Mouse (Mus musculus): ENCODE results near the gene Galnt16.

DNA sequence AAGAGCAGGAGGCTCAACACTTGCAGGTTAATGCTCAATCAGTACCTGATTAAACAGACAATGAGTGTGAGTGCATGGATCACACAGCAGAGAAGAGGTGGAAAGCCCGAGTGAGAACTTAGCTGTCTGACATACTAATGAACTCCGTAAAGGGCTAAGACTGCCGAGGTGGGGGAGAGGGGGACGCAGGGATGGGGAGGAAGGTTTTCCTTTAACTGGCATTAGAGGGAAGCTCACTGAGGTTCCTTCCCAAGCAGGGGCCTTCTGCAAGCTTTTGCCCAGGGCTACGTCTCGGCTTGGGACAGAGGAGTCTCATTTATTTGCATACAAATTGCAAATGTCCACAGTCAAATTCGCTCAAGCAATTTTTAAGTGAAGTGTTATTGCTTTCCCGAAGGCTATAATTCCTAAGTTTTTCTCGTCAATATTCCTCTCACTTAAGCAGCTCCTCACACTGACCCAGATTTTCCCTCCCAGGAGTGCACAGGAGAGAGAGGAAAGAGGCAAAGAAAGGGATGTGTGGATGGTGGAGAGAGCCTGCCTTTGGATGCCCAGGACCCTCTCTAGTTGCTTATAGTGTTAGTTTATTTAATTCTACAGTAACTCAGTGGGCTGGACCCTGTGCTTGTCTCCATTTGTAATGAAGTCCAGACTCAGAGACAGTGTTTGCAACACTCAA, 94.2 kb downstream of the Galnt16 start:
- TF ChIP-seq RAD21 (IDR thresholded peaks at IDR 0.05; ENCODE audit: low read depth, low read length) (no peak), MAFK (IDR thresholded peaks at IDR 0.05; ENCODE audit: borderline replicate concordance, low read depth, low read length) (no peak), POLR2A (IDR thresholded peaks at IDR 0.05; ENCODE audit: control insufficient read depth in 1 of 2, insufficient read depth in 1 of 2, low read depth in 1 of 2, low read length in 2 of 2, poor library complexity in 1 of 2) (no peak), MAX (IDR thresholded peaks at IDR 0.05; ENCODE audit: low read length) (no peak), CHD1 (IDR thresholded peaks at IDR 0.05; ENCODE audit: low read depth, low read length) (no peak), CTCF (IDR thresholded peaks at IDR 0.05 in 2 of 3, conservative IDR thresholded peaks at IDR 0.05 in 1 of 3; ENCODE audit: control insufficient read depth in 1 of 3, insufficient read depth in 1 of 3, low read depth in 2 of 3, low read length in 3 of 3, poor library complexity in 1 of 3, severe bottlenecking in 1 of 3) (no peak), MEF2A (IDR thresholded peaks at IDR 0.05; ENCODE audit: extremely low read depth, insufficient replicate concordance, low read depth, low read length, poor library complexity, severe bottlenecking) (no peak), EP300 (IDR thresholded peaks at IDR 0.05; ENCODE audit: low read depth in 1 of 2, low read length in 2 of 2) (no peak), SIN3A (IDR thresholded peaks at IDR 0.05; ENCODE audit: low read length) (no peak), POLR2AphosphoS2 (IDR thresholded peaks at IDR 0.05; ENCODE audit: low read length) (no peak)
